Mouse (Mus musculus): ENCODE measurements around the gene Cabin1. TPM values are rescaled to one million over a fixed set of nuclear protein-coding genes. Genes with fewer than 3 reads are reported as not detected.
A peak's percentile ranks its signal among the peaks of the same experiment; 100 is the strongest.

The Cabin1 gene
- polyA plus RNA-seq, 1 experiment from 2014 or later: 29.5 TPM

- Histone ChIP-seq H3K4me3 (ENCODE audit: low read depth, low read length) (no peak overlapping the region), H3K27me3 (ENCODE audit: control insufficient read depth, insufficient read depth, low read length) (no peaks in the 10 kb centered on the region), H3K27ac (ENCODE audit: low read depth, low read length) (no peak overlapping the region), H3K9ac (ENCODE audit: low read length) (no peak overlapping the region; the same call in 1 of the 2 replicates), H3K4me2 (ENCODE audit: low read depth) (no peak overlapping the region), H3K36me3 (ENCODE audit: control insufficient read depth, insufficient read depth, low read length) (peaks cover 5% of the 10 kb centered on the region), H3K9me3 (ENCODE audit: control insufficient read depth, low read length) (no peaks in the 10 kb centered on the region), H3K4me1 (ENCODE audit: control insufficient read depth, insufficient read depth, low read length) (peaks cover 12% of the 10 kb centered on the region; the same call in 1 of the 2 replicates)
- WGBS: 88% methylated on average over 6 of the region's 6 CpGs
- DNase-seq (ENCODE audit: low spot score): no peak
- ATAC-seq (ENCODE audit: insufficient read depth, low FRiP score, low TSS enrichment): no peak
Measured at GRCm38 (mm10) chr10:75646406-75646805, 117.7 kb downstream of the Cabin1 start.

GRCm38 (mm10) chr10:75645616-75646015 lies 118.5 kb downstream of the Cabin1 start:
- peaks cover 3% of the 10 kb centered on the region for H3K36me3 ChIP-seq (ENCODE audit: control insufficient read depth, insufficient read depth, low read length)
- ATAC-seq (ENCODE audit: insufficient read depth, low FRiP score, low TSS enrichment): no peak
- WGBS: 92% methylated on average over 8 of the region's 8 CpGs

GRCm38 (mm10) chr10:75643741-75644343 lies 120.3 kb downstream of the Cabin1 start, which contains the start of gene Susd2:
TSS of gene Susd2 (minus strand) at chr10:75644008.
- Histone ChIP-seq H3K27me3 (ENCODE audit: control insufficient read depth, insufficient read depth, low read length) (no peaks in the 10 kb centered on the region), H3K9ac (ENCODE audit: low read length) (no peak within 1 kb of the TSS), H3K9me3 (ENCODE audit: control insufficient read depth, low read length) (no peaks in the 10 kb centered on the region), H3K4me2 (ENCODE audit: low read depth) (peak within 1 kb of the TSS; percentile 14; the same call in 1 of the 2 replicates), H3K36me3 (ENCODE audit: control insufficient read depth, insufficient read depth, low read length) (peaks cover 3% of the 10 kb centered on the region), H3K4me3 (ENCODE audit: low read depth, low read length) (no peak within 1 kb of the TSS), H3K4me1 (ENCODE audit: control insufficient read depth, insufficient read depth, low read length) (peaks cover 12% of the 10 kb centered on the region; the same call in 1 of the 2 replicates), H3K27ac (ENCODE audit: low read depth, low read length) (0 out of 2 replicates have a peak within 1 kb of the TSS, but pooled peaks have one; percentile 39)
- peak; percentile 48 for ATAC-seq (ENCODE audit: insufficient read depth, low FRiP score, low TSS enrichment)
- DNase-seq (ENCODE audit: low spot score): peak; percentile 64
- 4% methylated on average over 10 of the region's 11 CpGs for WGBS

More at GRCm38 (mm10) chr10:75645616-75646015, 118.5 kb downstream of the Cabin1 start:
- DNase-seq (ENCODE audit: low spot score): no peak
- H3K9me3 ChIP-seq (ENCODE audit: control insufficient read depth, low read length): no peaks in the 10 kb centered on the region
- no peak overlapping the region for H3K9ac ChIP-seq (ENCODE audit: low read length)
- H3K27ac ChIP-seq (ENCODE audit: low read depth, low read length): no peak overlapping the region
- H3K4me3 ChIP-seq (ENCODE audit: low read depth, low read length): no peak overlapping the region
- peaks cover 12% of the 10 kb centered on the region; the same call in 1 of the 2 replicates for H3K4me1 ChIP-seq (ENCODE audit: control insufficient read depth, insufficient read depth, low read length)
- H3K27me3 ChIP-seq (ENCODE audit: control insufficient read depth, insufficient read depth, low read length): no peaks in the 10 kb centered on the region
- H3K4me2 ChIP-seq (ENCODE audit: low read depth): no peak overlapping the region

DNA sequence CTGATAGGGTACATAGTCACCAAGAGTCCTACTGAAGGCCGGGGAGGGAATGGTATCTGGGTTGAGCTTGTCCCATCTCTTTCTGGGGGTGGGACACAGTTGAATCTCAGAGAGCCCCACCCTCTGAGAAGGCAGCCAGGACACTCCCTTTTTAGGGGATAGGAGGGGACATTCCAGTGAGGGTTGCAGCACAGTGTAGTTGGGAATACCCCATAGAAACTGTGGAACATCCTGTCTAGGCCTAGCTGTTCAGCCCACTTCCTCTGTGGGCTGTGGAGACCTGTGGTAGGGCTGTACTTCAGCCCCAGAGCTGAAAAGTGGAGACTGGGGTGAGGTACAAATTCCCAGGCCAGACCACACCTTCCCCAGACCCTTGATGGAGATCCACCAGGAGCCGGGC lies 121.2 kb downstream of the Cabin1 start:
- H3K27ac ChIP-seq (ENCODE audit: low read depth, low read length): no peak overlapping the region
- DNase-seq (ENCODE audit: low spot score) (no peak), ATAC-seq (ENCODE audit: insufficient read depth, low FRiP score, low TSS enrichment) (no peak)
- peaks cover 3% of the 10 kb centered on the region for H3K36me3 ChIP-seq (ENCODE audit: control insufficient read depth, insufficient read depth, low read length)
- WGBS: 83% methylated on average over 2 of the region's 2 CpGs
- no peak overlapping the region for H3K4me3 ChIP-seq (ENCODE audit: low read depth, low read length)
- H3K27me3 ChIP-seq (ENCODE audit: control insufficient read depth, insufficient read depth, low read length): no peaks in the 10 kb centered on the region
- no peaks in the 10 kb centered on the region for H3K9me3 ChIP-seq (ENCODE audit: control insufficient read depth, low read length)
- H3K4me2 ChIP-seq (ENCODE audit: low read depth): no peak overlapping the region
- peaks cover 12% of the 10 kb centered on the region; the same call in 1 of the 2 replicates for H3K4me1 ChIP-seq (ENCODE audit: control insufficient read depth, insufficient read depth, low read length)
- H3K9ac ChIP-seq (ENCODE audit: low read length): no peak overlapping the region

- Histone ChIP-seq H3K9me3 (ENCODE audit: control insufficient read depth, low read length) (no peaks in the 10 kb centered on the region), H3K27ac (ENCODE audit: low read depth, low read length) (no peak overlapping the region), H3K36me3 (ENCODE audit: control insufficient read depth, insufficient read depth, low read length) (peaks cover 3% of the 10 kb centered on the region), H3K4me2 (ENCODE audit: low read depth) (no peak overlapping the region), H3K4me1 (ENCODE audit: control insufficient read depth, insufficient read depth, low read length) (peaks cover 12% of the 10 kb centered on the region; the same call in 1 of the 2 replicates), H3K9ac (ENCODE audit: low read length) (no peak overlapping the region), H3K27me3 (ENCODE audit: control insufficient read depth, insufficient read depth, low read length) (no peaks in the 10 kb centered on the region), H3K4me3 (ENCODE audit: low read depth, low read length) (no peak overlapping the region)
- WGBS: 82% methylated on average over 9 of the region's 9 CpGs
- no peak for DNase-seq (ENCODE audit: low spot score)
- no peak for ATAC-seq (ENCODE audit: insufficient read depth, low FRiP score, low TSS enrichment)
Measured at GRCm38 (mm10) chr10:75642436-75642835, 121.7 kb downstream of the Cabin1 start.

GRCm38 (mm10) chr10:75641721-75642222 lies 122.4 kb downstream of the Cabin1 start:
- Histone ChIP-seq H3K27me3 (ENCODE audit: control insufficient read depth, insufficient read depth, low read length) (no peaks in the 10 kb centered on the region), H3K9ac (ENCODE audit: low read length) (no peak overlapping the region), H3K4me3 (ENCODE audit: low read depth, low read length) (no peak overlapping the region), H3K4me2 (ENCODE audit: low read depth) (no peak overlapping the region), H3K9me3 (ENCODE audit: control insufficient read depth, low read length) (no peaks in the 10 kb centered on the region), H3K4me1 (ENCODE audit: control insufficient read depth, insufficient read depth, low read length) (peaks cover 12% of the 10 kb centered on the region; the same call in 1 of the 2 replicates), H3K27ac (ENCODE audit: low read depth, low read length) (no peak overlapping the region), H3K36me3 (ENCODE audit: control insufficient read depth, insufficient read depth, low read length) (no peaks in the 10 kb centered on the region; the same call in 1 of the 2 replicates)
- DNase-seq (ENCODE audit: low spot score) (no peak), ATAC-seq (ENCODE audit: insufficient read depth, low FRiP score, low TSS enrichment) (no peak)
- WGBS: 92% methylated on average over 7 of the region's 7 CpGs

DNA sequence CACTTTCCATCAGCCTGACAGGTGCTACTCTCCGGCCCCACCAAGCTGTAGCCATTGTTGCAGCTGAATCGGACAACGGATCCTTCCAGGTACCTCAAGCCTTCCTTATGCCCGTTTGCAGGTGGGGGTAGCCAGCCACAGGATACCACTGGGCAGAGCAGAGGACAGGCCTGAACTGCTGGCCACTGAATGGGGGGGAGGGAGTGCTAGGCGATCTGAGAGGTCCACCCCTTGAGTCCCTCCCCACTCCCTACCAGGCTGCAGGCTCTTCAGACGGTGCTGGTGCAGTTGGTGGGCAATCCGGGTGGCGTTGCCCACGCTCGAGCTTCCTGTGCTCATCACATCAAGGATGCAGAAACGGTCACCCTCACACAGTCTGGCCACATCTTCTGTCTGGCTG lies 126.4 kb downstream of the Cabin1 start:
- 87% methylated on average over 11 of the region's 11 CpGs for WGBS
- Histone ChIP-seq H3K27ac (ENCODE audit: low read depth, low read length) (no peak overlapping the region), H3K9me3 (ENCODE audit: control insufficient read depth, low read length) (no peaks in the 10 kb centered on the region), H3K4me3 (ENCODE audit: low read depth, low read length) (no peak overlapping the region), H3K4me2 (ENCODE audit: low read depth) (no peak overlapping the region), H3K4me1 (ENCODE audit: control insufficient read depth, insufficient read depth, low read length) (no peaks in the 10 kb centered on the region), H3K9ac (ENCODE audit: low read length) (no peak overlapping the region), H3K27me3 (ENCODE audit: control insufficient read depth, insufficient read depth, low read length) (no peaks in the 10 kb centered on the region), H3K36me3 (ENCODE audit: control insufficient read depth, insufficient read depth, low read length) (no peaks in the 10 kb centered on the region)
- DNase-seq (ENCODE audit: low spot score) (no peak), ATAC-seq (ENCODE audit: insufficient read depth, low FRiP score, low TSS enrichment) (no peak)

GRCm38 (mm10) chr10:75636084-75636786 lies 127.9 kb downstream of the Cabin1 start:
- Histone ChIP-seq H3K9ac (ENCODE audit: low read length) (no peak overlapping the region), H3K4me3 (ENCODE audit: low read depth, low read length) (no peak overlapping the region), H3K36me3 (ENCODE audit: control insufficient read depth, insufficient read depth, low read length) (no peaks in the 10 kb centered on the region), H3K27ac (ENCODE audit: low read depth, low read length) (no peak overlapping the region), H3K4me2 (ENCODE audit: low read depth) (no peak overlapping the region), H3K27me3 (ENCODE audit: control insufficient read depth, insufficient read depth, low read length) (no peaks in the 10 kb centered on the region), H3K9me3 (ENCODE audit: control insufficient read depth, low read length) (no peaks in the 10 kb centered on the region), H3K4me1 (ENCODE audit: control insufficient read depth, insufficient read depth, low read length) (no peaks in the 10 kb centered on the region)
- no peak for DNase-seq (ENCODE audit: low spot score)
- WGBS: 89% methylated on average over 12 of the region's 12 CpGs
- ATAC-seq (ENCODE audit: insufficient read depth, low FRiP score, low TSS enrichment): no peak
